Mouse (Mus musculus) heart, postnatal 36 days (tissue): Measurements from ENCODE around the gene Slc30a2. TPM values are rescaled to one million over a fixed set of nuclear protein-coding genes. Genes with fewer than 3 reads are reported as not detected.
"Not testable (repeated sequence)": the region's sequence is repeated elsewhere in the genome, so short reads cannot be mapped to it uniquely, and the experiment has no call there.

Source experiments
- DNase-seq, 2 experiments: peaks; one replicate each; pipeline ENCODE4 v3.0.0; 2021 to 2022
- intact Hi-C: fragments of 180-260 bp; cut with DNase I; formaldehyde crosslinking; loops from one replicate; pipeline ENCODE4 v1.15.1; 2025
- total RNA-seq, 2 experiments: library from RNA; stranded (reverse); gene quantifications; 2 replicates each; pipeline ENCODE4 v1.2.3; 2021

The Slc30a2 gene
- total RNA-seq, 2 experiments from 2014 or later = 0.35 to 0.50 TPM

DNA sequence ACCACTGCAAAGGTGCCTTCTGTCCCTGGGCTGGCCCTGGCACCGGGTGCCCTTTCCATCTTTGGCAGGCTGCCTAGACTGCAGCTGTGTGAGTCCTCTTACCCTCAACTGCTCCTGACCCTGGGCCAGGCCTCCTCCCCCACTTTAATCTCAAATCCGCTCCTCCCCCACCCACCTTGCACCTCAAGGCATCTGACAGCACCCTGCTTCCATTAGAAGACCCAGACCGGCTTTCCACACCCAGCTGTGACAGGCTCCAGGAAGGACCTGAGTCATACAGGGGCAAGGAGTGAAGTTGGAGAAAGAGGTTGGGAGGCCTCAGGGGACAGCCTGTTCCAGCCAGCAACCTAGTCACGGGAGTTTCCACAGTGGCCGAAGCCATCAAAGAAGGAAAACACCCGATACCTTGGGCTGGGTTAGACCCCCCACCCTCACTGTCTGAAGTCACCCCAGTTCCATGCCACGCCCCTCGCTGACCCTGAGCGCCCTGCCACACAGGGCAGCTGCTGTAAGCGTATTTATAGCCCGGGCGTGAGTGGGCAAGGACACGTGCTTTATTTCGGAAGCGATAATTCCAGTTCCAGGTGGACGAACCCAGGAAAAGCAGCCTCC, 13.0 kb downstream of the Slc30a2 start:
- intact Hi-C loops = loop anchor here (2.0 to 5.0 kb wide), 3 partner anchors 41 to 94 kb away; partner anchors contain the start of gene Trim63
- peak; percentile 62 to 69 for DNase-seq

- DNase-seq = peak; percentile 79 to 85
- intact Hi-C loops = loop anchor here (2.0 to 5.0 kb wide), 3 partner anchors 42 to 95 kb away; partner anchors contain the start of gene Trim63
Observed at GRCm38 (mm10) chr4:134356591-134357460, 13.8 kb downstream of the Slc30a2 start.

- DNase-seq = no peak
- intact Hi-C loops = loop anchor here (2.0 to 5.0 kb wide), 3 partner anchors 43 to 95 kb away; partner anchors contain the start of gene Trim63
Observed at GRCm38 (mm10) chr4:134357461-134357771, 14.4 kb downstream of the Slc30a2 start.

DNA sequence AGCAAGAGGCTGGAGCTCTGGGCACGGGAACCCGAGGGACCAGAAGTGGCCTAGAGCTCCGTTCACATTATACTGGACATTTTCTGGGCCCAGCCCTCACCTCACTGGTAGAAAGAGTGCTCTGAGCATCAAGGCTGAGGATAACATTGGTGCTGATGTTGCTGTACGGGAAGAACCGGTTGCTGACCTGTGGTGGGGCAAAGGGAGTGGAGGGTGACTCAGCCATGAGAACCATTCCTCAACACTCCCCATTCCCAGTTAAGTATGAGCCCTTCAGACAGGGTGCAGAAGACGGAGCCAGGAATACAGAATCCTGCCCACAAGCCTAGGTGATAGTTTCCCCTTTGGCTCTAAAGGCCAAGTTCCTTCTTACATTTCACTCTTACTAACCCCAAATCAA, 16.7 kb downstream of the Slc30a2 start:
- intact Hi-C loops = loop anchor here (5.0 kb wide), 1 partner anchor 97 kb away; no protein-coding TSS in a partner anchor
- DNase-seq = no peak

- intact Hi-C loops = no loop called here
Observed at GRCm38 (mm10) chr4:134361215-134361614, 18.2 kb downstream of the Slc30a2 start.

GRCm38 (mm10) chr4:134362124-134362523, 19.1 kb downstream of the Slc30a2 start:
- DNase-seq = peak; percentile 37 to 44

More at GRCm38 (mm10) chr4:134361215-134361614, 18.2 kb downstream of the Slc30a2 start:
- no peak for DNase-seq

DNA sequence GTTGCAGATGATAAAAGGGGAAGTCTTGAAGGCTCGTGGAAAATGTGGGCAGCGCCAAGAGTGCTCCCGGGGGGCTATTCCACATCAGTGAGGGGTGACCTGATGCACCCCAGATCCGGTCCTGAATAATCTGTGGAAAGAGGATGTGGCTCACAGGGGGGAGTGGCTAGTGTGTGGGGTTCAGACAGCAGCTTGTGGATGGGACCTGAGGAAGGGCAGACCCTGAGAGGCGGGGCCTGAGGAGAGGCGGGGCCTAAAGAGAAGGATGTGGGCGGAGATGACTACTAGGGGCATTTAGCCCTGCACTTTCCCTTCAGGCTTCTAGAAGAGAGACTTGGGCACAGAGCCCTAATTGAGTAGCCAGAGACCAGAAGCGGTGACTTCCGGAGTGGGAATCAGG, 19.6 kb downstream of the Slc30a2 start:
- intact Hi-C loops = no loop called here

More at GRCm38 (mm10) chr4:134362124-134362523, 19.1 kb downstream of the Slc30a2 start:
- intact Hi-C loops = no loop called here

GRCm38 (mm10) chr4:134365280-134365679, 22.3 kb downstream of the Slc30a2 start:
- intact Hi-C loops = no loop called here
- DNase-seq = no peak

More for the DNA sequence above, 19.6 kb downstream of the Slc30a2 start:
- DNase-seq = peak; percentile 32 to 50

DNA sequence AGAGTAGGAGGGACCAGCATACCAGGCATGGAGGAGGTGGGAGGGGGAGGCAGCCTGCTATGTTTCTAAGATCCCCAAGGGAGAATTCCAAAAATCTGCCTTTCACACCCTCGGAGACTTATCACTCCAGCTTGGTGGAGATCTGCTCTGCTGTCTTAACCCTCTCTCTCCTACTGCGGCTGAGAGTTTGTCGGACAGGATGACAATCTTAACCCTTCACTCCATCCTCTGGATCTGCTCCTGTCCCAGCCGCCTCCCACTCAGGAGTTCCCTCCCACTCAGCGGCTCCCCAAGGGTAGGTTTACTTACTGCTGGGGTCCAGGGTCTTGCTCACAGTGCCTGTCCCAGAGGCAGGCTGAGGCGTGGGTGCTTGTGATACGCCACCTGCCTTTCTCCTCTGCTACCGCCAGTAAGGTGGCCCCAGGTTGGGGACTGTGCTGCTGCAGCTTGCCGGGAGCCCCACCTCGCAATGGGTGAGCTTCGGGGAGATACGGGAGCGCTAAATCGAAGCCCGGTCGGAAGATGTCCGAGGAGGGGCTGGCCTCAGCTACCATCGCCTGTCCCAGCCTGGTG, 27.8 kb downstream of the Slc30a2 start:
- intact Hi-C loops = no loop called here
- no peak for DNase-seq

DNA sequence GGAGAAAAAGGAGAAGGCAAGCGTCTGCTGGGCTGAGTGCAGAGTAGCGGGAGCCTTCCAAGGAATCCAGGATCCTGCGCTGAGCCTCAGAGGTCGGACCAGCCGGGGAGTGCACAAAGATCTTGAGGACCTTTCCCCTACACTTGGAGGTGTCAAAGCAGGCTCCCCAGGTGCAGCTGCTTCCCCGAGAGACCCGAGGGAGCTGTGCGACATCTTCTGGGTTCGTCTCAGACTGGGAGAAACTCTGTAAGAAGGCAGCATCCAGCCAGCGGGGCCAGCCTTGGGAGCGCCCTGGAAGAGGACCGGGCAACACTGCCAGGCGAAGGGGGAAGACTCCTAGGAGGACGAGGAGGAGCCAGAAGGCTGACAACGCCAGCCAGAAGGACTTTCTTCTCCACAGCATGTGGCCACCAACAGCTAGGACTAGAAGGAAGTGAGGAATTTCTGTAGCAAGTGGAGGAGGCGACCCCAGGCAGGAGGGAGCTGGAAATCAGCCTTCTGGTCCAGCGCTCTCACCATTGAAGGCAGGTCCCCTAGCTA, 28.4 kb downstream of the Slc30a2 start:
- peak; percentile 13 to 17 for DNase-seq
- intact Hi-C loops = no loop called here

GRCm38 (mm10) chr4:134372294-134372747, 29.3 kb downstream of the Slc30a2 start:
- intact Hi-C loops = no loop called here
- peak; percentile 73 to 75 for DNase-seq

GRCm38 (mm10) chr4:134373295-134373694, 30.3 kb downstream of the Slc30a2 start:
- DNase-seq = no peak
- intact Hi-C loops = no loop called here

DNA sequence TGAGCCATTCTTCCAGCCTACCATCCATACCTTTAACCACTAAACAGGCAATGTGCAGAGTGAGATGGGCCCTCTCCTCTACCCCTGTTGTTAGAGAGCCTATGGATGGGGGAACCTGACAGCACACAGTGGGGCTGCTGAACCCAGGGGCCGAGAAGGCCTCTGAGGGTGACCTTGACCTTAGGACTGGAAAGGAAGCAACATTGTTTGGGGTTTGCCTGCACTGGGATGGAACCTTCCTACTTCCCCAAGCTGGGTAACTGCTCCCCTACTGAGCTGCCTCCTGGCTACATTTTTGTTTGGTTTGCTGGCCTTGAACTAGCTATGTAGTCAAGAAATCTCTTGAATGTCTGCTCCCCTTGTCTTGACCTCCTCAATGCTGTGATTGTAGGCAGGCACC, 31.3 kb downstream of the Slc30a2 start:
- intact Hi-C loops = no loop called here
- no peak for DNase-seq

GRCm38 (mm10) chr4:134378089-134378615, 35.2 kb downstream of the Slc30a2 start:
- intact Hi-C loops = no loop called here

GRCm38 (mm10) chr4:134379510-134379909, 36.5 kb downstream of the Slc30a2 start:
- intact Hi-C loops = no loop called here
- DNase-seq = no peak

More at GRCm38 (mm10) chr4:134378089-134378615, 35.2 kb downstream of the Slc30a2 start:
- no peak for DNase-seq

DNA sequence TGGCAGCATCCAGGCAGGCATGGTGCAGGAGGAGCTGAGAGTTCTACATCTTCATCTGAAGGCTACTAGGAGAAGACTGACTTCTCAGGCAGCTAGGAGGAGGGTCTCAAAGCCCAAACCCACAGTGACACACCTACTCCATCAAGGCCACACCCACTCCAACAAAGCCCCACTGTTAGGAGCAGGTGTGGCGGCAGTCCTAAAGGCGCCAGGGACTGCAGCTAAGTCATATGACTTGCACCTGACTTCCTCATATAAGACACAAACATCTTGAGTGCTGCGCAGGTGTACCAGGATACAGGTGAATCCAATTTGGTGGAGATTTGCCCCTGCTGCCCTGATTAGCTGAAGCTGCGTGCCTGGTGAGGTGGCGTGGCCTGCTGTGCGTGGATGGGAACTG, 40.8 kb downstream of the Slc30a2 start, which contains the start of gene Extl1:
Extl1 (minus strand) TSS at position 101 of the 400 bp plus-strand sequence.
- intact Hi-C loops, DNase-seq: not testable (repeated sequence)

GRCm38 (mm10) chr4:134387268-134387667, 44.3 kb downstream of the Slc30a2 start:
- no peak for DNase-seq
- intact Hi-C loops = no loop called here

- intact Hi-C loops = loop anchor here (2.0 kb wide), 1 partner anchor 126 kb away; no protein-coding TSS in a partner anchor
- peak; percentile 70 to 76 for DNase-seq
Observed at GRCm38 (mm10) chr4:134388397-134388796, 45.4 kb downstream of the Slc30a2 start.

DNA sequence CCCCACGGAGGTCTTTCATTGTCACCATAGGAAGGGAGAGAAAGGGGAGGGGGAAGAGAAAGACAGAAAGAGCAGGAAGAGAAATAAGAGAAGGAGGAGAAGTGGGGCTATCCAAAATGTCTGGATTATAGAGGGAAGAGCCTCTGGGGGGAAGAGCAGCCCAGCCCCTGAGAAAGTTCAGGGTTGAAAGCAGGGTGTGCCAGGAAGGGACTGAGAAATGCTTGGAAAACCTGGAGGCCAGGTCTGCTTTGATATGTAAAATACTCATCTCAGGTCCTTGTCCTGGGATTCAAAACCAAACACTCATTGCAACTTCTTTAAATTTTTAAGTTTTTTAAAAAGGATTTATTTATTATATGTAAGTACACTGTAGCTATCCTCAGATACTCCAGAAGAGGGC, 48.7 kb downstream of the Slc30a2 start:
- intact Hi-C loops = loop anchor here (5.0 kb wide), 1 partner anchor 204 kb away; the partner anchor contains the start of gene Cep85
- DNase-seq = no peak

DNA sequence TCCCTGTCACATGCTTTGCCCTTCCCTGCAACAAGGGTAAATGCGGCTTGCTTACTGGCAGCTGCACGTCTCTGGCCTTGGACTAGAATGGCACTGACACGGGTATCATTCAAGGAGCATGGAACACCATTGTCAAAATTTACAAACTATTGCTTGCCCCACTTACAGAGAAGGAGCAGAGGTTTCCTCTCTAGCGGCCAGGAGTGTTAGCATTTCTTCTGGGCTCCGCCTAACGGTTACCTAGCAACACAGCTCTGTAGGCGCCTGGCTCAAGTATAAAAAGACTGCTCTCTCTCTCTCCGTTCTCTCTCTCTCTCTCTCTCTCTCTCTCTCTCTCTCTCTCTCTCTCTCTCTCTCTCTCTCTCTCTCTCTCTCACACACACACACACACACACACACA, 49.6 kb downstream of the Slc30a2 start:
- no peak for DNase-seq
- intact Hi-C loops = loop anchor here (5.0 kb wide), 1 partner anchor 205 kb away; the partner anchor contains the start of gene Cep85
